Mouse (Mus musculus): Measurements from ENCODE around the gene Srgn.

DNA sequence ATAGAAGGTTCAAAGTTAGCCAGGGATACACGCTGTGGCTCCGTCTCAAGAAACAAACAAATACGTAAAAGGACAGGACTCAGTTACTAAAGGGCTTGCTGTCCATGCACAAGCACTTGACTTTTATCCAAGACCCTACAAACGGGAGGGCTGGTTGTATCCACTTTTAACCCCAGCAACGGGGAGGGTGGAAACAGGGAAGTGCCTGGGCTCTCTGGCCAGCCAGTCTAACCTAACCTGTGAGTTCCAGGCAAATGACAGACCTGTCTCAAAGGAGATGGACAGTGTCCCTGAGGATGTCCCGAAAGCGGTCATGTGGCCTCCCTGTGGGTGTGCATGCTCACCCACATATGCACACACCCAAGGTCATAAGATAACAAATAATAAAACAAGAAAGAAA is 25.3 kb downstream of the Srgn start:
- TF ChIP-seq CTCF (IDR thresholded peaks at IDR 0.05) (no peak), EP300 (IDR thresholded peaks at IDR 0.05) (no peak)
